Mouse (Mus musculus): ENCODE measurements around the gene Krt33b. TPM values are rescaled to one million over a fixed set of nuclear protein-coding genes. Genes with fewer than 3 reads are reported as not detected.

Gene Krt33b
- polyA plus RNA-seq, 1 experiment from 2014 or later = not detected

GRCm38 (mm10) chr11:100004846-100005245, 24.8 kb downstream of the Krt33b start:
- ATAC-seq = no peak
- H3K27ac ChIP-seq (ENCODE audit: low read length) = no peak overlapping the region

GRCm38 (mm10) chr11:99999091-99999490, 30.6 kb downstream of the Krt33b start:
- Histone ChIP-seq H3K27ac (ENCODE audit: low read length) (no peak overlapping the region), H3K9ac (ENCODE audit: low read depth, low read length) (no peak overlapping the region), H3K36me3 (ENCODE audit: control insufficient read depth, insufficient read depth, low read length) (no peaks in the 10 kb centered on the region), H3K4me2 (ENCODE audit: low read depth, low read length) (no peak overlapping the region), H3K4me3 (ENCODE audit: low read length) (no peak overlapping the region), H3K9me3 (ENCODE audit: control insufficient read depth, low read length) (no peaks in the 10 kb centered on the region), H3K27me3 (replicated peaks; ENCODE audit: control insufficient read depth, insufficient read depth, low read length) (no peaks in the 10 kb centered on the region), H3K4me1 (ENCODE audit: control insufficient read depth, insufficient read depth, low read length) (no peaks in the 10 kb centered on the region)
- no peak for ATAC-seq
- 93% methylated on average over 7 of the region's 7 CpGs for WGBS

More at GRCm38 (mm10) chr11:100004846-100005245, 24.8 kb downstream of the Krt33b start:
- WGBS = 18% methylated on average over 6 of the region's 6 CpGs
- H3K36me3 ChIP-seq (ENCODE audit: control insufficient read depth, insufficient read depth, low read length) = no peaks in the 10 kb centered on the region
- H3K4me1 ChIP-seq (ENCODE audit: control insufficient read depth, insufficient read depth, low read length) = no peaks in the 10 kb centered on the region
- H3K9ac ChIP-seq (ENCODE audit: low read depth, low read length) = no peak overlapping the region
- no peaks in the 10 kb centered on the region for H3K9me3 ChIP-seq (ENCODE audit: control insufficient read depth, low read length)
- no peak overlapping the region for H3K4me2 ChIP-seq (ENCODE audit: low read depth, low read length)
- H3K27me3 ChIP-seq (replicated peaks; ENCODE audit: control insufficient read depth, insufficient read depth, low read length) = no peaks in the 10 kb centered on the region
- H3K4me3 ChIP-seq (ENCODE audit: low read length) = no peak overlapping the region

- no peaks in the 10 kb centered on the region for H3K4me1 ChIP-seq (ENCODE audit: control insufficient read depth, insufficient read depth, low read length)
- H3K9me3 ChIP-seq (ENCODE audit: control insufficient read depth, low read length) = no peaks in the 10 kb centered on the region
- no peak overlapping the region for H3K9ac ChIP-seq (ENCODE audit: low read depth, low read length)
- 0 out of 2 replicates have a peak, but pooled peaks cover 5% of the 10 kb centered on the region for H3K27me3 ChIP-seq (replicated peaks; ENCODE audit: control insufficient read depth, insufficient read depth, low read length)
- ATAC-seq = no peak
- no peak overlapping the region for H3K4me2 ChIP-seq (ENCODE audit: low read depth, low read length)
- no peak overlapping the region for H3K27ac ChIP-seq (ENCODE audit: low read length)
- WGBS = 30% methylated on average over 4 of the region's 4 CpGs
- H3K4me3 ChIP-seq (ENCODE audit: low read length) = no peak overlapping the region
- H3K36me3 ChIP-seq (ENCODE audit: control insufficient read depth, insufficient read depth, low read length) = no peaks in the 10 kb centered on the region
These were observed 35.3 kb downstream of the Krt33b start for GRCm38 (mm10) chr11:99994384-99994661.

- ATAC-seq = no peak
- WGBS = 17% methylated on average over 24 of the region's 26 CpGs
- H3K4me1 ChIP-seq (ENCODE audit: control insufficient read depth, insufficient read depth, low read length) = no peaks in the 10 kb centered on the region
- H3K4me3 ChIP-seq (ENCODE audit: low read length) = no peak within 1 kb of the TSS
- no peak within 1 kb of the TSS for H3K9ac ChIP-seq (ENCODE audit: low read depth, low read length)
- no peak within 1 kb of the TSS for H3K27ac ChIP-seq (ENCODE audit: low read length)
- 0 out of 2 replicates have a peak, but pooled peaks cover 5% of the 10 kb centered on the region for H3K27me3 ChIP-seq (replicated peaks; ENCODE audit: control insufficient read depth, insufficient read depth, low read length)
- no peaks in the 10 kb centered on the region for H3K36me3 ChIP-seq (ENCODE audit: control insufficient read depth, insufficient read depth, low read length)
- H3K4me2 ChIP-seq (ENCODE audit: low read depth, low read length) = no peak within 1 kb of the TSS
- no peaks in the 10 kb centered on the region for H3K9me3 ChIP-seq (ENCODE audit: control insufficient read depth, low read length)
These were observed 35.9 kb downstream of the Krt33b start, which contains the start of gene Krtap17-1 for GRCm38 (mm10) chr11:99993620-99994383. TSS of gene Krtap17-1 (minus strand) at chr11:99993994.

GRCm38 (mm10) chr11:99990571-99990970, 39.1 kb downstream of the Krt33b start:
- Histone ChIP-seq H3K4me1 (ENCODE audit: control insufficient read depth, insufficient read depth, low read length) (no peaks in the 10 kb centered on the region), H3K9ac (ENCODE audit: low read depth, low read length) (no peak overlapping the region), H3K4me2 (ENCODE audit: low read depth, low read length) (no peak overlapping the region), H3K9me3 (ENCODE audit: control insufficient read depth, low read length) (no peaks in the 10 kb centered on the region), H3K27ac (ENCODE audit: low read length) (no peak overlapping the region), H3K27me3 (replicated peaks; ENCODE audit: control insufficient read depth, insufficient read depth, low read length) (0 out of 2 replicates have a peak, but pooled peaks cover 5% of the 10 kb centered on the region), H3K4me3 (ENCODE audit: low read length) (no peak overlapping the region), H3K36me3 (ENCODE audit: control insufficient read depth, insufficient read depth, low read length) (no peaks in the 10 kb centered on the region)
- ATAC-seq = no peak
- WGBS = 74% methylated on average over 3 of the region's 3 CpGs

GRCm38 (mm10) chr11:99989881-99990405, 39.7 kb downstream of the Krt33b start:
- Histone ChIP-seq H3K27me3 (replicated peaks; ENCODE audit: control insufficient read depth, insufficient read depth, low read length) (0 out of 2 replicates have a peak, but pooled peaks cover 5% of the 10 kb centered on the region), H3K4me3 (ENCODE audit: low read length) (no peak overlapping the region), H3K9me3 (ENCODE audit: control insufficient read depth, low read length) (no peaks in the 10 kb centered on the region), H3K4me2 (ENCODE audit: low read depth, low read length) (no peak overlapping the region), H3K27ac (ENCODE audit: low read length) (no peak overlapping the region), H3K4me1 (ENCODE audit: control insufficient read depth, insufficient read depth, low read length) (no peaks in the 10 kb centered on the region), H3K36me3 (ENCODE audit: control insufficient read depth, insufficient read depth, low read length) (no peaks in the 10 kb centered on the region), H3K9ac (ENCODE audit: low read depth, low read length) (no peak overlapping the region)
- 84% methylated on average over 6 of the region's 6 CpGs for WGBS
- ATAC-seq = no peak

GRCm38 (mm10) chr11:99988530-99988929, 41.1 kb downstream of the Krt33b start:
- no peaks in the 10 kb centered on the region for H3K9me3 ChIP-seq (ENCODE audit: control insufficient read depth, low read length)
- H3K9ac ChIP-seq (ENCODE audit: low read depth, low read length) = no peak overlapping the region
- no peaks in the 10 kb centered on the region for H3K36me3 ChIP-seq (ENCODE audit: control insufficient read depth, insufficient read depth, low read length)
- H3K4me1 ChIP-seq (ENCODE audit: control insufficient read depth, insufficient read depth, low read length) = no peaks in the 10 kb centered on the region
- no peak overlapping the region for H3K27ac ChIP-seq (ENCODE audit: low read length)
- no peak overlapping the region for H3K4me3 ChIP-seq (ENCODE audit: low read length)
- H3K4me2 ChIP-seq (ENCODE audit: low read depth, low read length) = no peak overlapping the region
- 88% methylated on average over 3 of the region's 3 CpGs for WGBS
- 0 out of 2 replicates have a peak, but pooled peaks cover 2% of the 10 kb centered on the region for H3K27me3 ChIP-seq (replicated peaks; ENCODE audit: control insufficient read depth, insufficient read depth, low read length)
- ATAC-seq = no peak

- no peak for ATAC-seq
These were observed 43.5 kb downstream of the Krt33b start, which contains the start of gene Krtap16-1 for GRCm38 (mm10) chr11:99986180-99986647. TSS of gene Krtap16-1 (minus strand) at chr11:99986597.

GRCm38 (mm10) chr11:99985291-99986092, 44.2 kb downstream of the Krt33b start:
- Histone ChIP-seq H3K27ac (ENCODE audit: low read length) (no peak overlapping the region), H3K9me3 (ENCODE audit: control insufficient read depth, low read length) (no peaks in the 10 kb centered on the region), H3K36me3 (ENCODE audit: control insufficient read depth, insufficient read depth, low read length) (no peaks in the 10 kb centered on the region), H3K4me3 (ENCODE audit: low read length) (no peak overlapping the region), H3K27me3 (replicated peaks; ENCODE audit: control insufficient read depth, insufficient read depth, low read length) (no peaks in the 10 kb centered on the region), H3K9ac (ENCODE audit: low read depth, low read length) (no peak overlapping the region), H3K4me1 (ENCODE audit: control insufficient read depth, insufficient read depth, low read length) (no peaks in the 10 kb centered on the region), H3K4me2 (ENCODE audit: low read depth, low read length) (no peak overlapping the region)
- no peak for ATAC-seq
- WGBS = 78% methylated on average over 20 of the region's 20 CpGs

More at GRCm38 (mm10) chr11:99986180-99986647, 43.5 kb downstream of the Krt33b start, which contains the start of gene Krtap16-1:
- WGBS = 79% methylated on average over 8 of the region's 8 CpGs
- Histone ChIP-seq H3K9me3 (ENCODE audit: control insufficient read depth, low read length) (no peaks in the 10 kb centered on the region), H3K4me2 (ENCODE audit: low read depth, low read length) (no peak within 1 kb of the TSS), H3K9ac (ENCODE audit: low read depth, low read length) (no peak within 1 kb of the TSS), H3K36me3 (ENCODE audit: control insufficient read depth, insufficient read depth, low read length) (no peaks in the 10 kb centered on the region), H3K27me3 (replicated peaks; ENCODE audit: control insufficient read depth, insufficient read depth, low read length) (no peaks in the 10 kb centered on the region), H3K4me1 (ENCODE audit: control insufficient read depth, insufficient read depth, low read length) (no peaks in the 10 kb centered on the region), H3K27ac (ENCODE audit: low read length) (no peak within 1 kb of the TSS), H3K4me3 (ENCODE audit: low read length) (no peak within 1 kb of the TSS)

Measured in intestine, embryonic 16.5 days (tissue).